Mouse (Mus musculus) natural killer cell, adult 2 months (primary cell): ENCODE measurements around the gene Rbfox3.

Experiments
- DNase-seq, 2 experiments: peaks; one replicate each; pipeline ENCODE4 v3.0.0; 2022; ENCODE audit warnings: low spot score in 2 of 2

The Rbfox3 gene

DNA sequence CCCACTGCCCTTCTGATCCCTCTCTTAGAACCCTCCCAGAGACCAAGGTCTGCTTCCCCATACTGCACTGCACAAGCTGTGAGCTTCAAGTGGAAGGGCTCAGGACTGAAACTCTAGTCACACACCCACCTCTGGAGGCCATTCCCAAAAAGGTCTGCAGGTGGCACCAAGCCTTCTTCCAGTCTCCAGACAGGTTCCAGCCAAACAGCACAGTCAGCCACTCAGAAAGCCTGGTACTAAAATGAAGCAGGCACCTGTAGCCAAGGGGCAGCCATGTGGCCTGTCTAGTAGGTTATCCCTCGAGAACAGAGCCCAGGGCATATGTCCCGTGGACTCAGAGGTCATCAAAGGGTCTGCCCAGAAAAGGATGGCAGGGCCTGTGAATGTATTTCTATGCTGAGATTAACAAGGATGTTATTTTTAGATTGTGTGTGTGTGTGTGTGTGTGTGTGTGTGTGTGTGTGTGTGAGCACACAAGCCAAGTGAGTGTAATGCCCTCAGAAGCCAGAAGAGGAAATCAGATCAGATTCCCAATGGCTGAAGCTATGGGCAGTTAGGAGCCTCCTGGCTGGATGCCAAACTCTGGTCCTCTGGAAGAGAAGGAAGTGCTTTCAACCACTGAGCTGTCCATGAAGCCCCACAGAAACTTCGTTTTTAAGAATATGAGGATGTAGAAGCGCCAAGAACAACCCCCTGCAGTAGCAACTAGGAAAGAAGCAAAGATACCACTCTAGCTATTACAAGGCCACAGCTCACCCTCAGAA lies at the start of gene Rbfox3:
Rbfox3 (minus strand) TSS at position 291 of the 764 bp plus-strand sequence.
- DNase-seq, result no peak

DNA sequence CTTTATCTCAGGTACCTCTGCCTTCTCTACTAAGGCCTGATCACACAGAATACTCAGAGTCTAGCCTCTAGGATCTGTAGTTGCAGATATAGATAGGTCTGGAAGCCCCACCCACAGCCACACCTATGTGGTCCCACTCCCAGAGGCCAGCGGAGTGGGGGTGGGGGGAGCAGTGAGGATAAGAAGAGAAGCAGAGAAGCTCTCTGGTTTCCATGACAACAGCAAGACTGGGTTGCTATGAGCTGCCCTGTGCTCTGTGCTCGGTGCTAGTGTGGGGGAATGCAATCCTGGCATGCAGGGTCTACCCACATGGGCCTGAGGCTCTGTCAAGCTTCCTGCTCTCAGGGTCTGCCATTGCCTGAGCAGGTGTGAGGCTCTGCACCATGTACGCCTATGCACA lies 49.3 kb upstream of the Rbfox3 start:
- DNase-seq, result no peak

DNA sequence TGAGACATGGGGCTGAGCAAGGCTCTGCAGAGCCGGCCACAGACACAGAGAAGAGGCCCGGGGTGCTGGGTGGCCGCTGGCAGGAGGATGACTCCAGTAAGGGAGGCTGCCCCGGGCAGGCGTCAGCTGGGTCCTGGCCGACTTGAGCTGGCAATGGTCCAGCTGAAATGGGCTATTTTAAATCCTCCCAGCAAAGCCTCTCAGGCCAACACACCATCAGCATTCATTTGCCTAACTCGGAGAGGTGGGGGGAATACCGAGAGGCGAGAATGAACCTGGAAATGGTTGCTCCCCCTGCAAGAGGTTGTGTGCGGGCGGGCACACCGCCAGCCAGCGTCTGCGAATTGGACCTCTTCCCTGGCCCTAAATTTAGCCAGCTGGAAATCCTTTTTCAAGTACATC lies 45.7 kb upstream of the Rbfox3 start:
- DNase-seq, result no peak

DNA sequence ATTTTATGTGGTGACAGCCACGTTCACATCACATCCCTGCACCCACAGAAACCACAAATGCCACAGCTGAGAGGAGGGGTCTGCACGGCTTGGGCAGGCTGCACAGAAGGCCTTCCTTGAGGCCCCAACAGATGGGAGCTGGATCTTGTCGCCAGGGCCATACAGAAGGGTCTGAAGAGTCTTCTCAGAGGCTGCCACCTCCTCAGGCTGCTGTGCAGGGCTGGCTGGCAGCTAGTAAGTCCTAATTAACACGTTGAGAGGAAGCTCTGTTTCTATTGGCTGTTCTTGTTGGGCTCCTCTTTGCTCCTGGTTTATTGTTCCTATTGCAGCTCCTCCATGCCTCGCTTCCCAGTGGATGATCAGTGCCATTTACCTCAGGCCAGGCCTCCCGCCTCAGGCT lies 43.6 kb upstream of the Rbfox3 start:
- DNase-seq, result no peak

DNA sequence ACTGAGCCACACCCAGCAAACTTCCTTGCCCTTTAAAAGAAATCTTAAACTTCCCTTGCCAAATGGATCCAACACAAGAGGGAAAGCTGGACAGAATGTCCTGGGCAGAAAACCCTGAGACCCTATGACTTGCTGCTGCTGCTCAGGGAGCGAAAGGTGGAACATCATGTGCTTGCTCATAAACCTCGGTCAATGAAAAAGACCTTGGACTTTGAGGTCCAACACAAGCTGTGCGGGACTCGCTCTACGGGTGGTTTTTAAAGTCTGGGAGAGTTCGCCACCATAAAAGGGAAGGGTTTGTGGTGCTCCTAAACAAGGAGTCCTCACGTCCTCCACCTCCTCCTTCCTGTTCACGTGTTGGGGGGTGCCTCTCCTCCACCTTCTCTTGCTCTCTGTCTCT lies 34.5 kb upstream of the Rbfox3 start:
- no peak for DNase-seq

DNA sequence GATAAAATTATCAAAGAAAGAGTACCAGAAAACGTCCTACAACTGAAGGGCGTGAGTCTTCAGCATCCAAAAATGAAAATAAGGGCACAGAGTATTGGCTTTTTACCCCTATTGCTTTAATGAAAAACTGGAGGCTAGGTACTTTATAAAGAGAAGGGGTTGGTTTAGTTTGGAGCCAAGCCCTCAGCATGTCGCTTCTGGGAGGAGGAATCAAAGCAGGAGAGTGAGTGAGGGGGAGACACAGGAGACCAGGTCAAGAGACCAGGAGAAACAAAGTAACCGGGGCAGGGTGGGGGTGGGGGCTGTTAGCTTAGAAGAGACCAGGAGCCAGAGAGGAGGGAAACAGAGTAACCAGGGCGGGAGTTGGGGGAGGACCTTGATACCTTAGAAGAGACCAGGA lies 29.9 kb upstream of the Rbfox3 start:
- no peak for DNase-seq

DNA sequence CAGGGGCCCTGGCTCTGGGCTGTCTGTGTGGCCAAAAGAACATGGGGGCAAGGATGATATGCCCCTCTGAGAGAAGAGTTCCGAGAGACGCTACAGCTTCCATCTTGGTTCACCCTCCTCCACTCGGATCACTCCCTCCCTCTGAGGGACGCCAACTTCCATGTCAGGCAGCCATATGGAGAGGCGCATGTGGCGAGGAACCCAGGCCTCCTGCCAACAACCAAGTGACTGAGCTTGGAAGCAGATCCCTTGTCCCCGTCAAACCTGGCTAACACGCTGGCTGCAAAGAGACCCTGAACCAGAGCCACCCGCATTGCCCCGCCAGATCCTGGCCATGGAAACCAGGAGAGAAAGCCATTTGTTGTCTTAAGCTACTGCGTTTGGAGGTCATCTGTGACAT lies 29.1 kb upstream of the Rbfox3 start:
- no peak for DNase-seq

DNA sequence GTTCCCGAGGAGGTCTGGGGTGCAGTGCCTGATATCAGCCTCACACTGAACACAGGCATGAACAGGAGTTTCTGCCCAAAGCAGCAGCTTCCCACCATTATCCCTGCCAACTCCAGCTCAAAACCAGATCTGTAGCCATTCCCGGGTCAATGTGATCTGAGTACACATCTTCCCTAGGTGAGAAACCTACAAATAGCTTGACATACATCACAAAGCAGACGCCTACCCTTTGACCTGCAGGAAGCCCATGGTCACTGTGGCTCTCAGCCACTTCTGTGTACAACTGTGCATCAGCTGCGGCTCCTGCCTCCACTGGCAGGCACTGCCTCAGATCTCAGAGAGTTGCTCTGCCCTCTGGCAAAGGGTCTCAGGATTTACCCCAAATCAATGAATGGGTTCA lies 28.3 kb upstream of the Rbfox3 start:
- no peak for DNase-seq

GRCm38 (mm10) chr11:118934925-118935324 lies 23.5 kb upstream of the Rbfox3 start:
- DNase-seq, result no peak

DNA sequence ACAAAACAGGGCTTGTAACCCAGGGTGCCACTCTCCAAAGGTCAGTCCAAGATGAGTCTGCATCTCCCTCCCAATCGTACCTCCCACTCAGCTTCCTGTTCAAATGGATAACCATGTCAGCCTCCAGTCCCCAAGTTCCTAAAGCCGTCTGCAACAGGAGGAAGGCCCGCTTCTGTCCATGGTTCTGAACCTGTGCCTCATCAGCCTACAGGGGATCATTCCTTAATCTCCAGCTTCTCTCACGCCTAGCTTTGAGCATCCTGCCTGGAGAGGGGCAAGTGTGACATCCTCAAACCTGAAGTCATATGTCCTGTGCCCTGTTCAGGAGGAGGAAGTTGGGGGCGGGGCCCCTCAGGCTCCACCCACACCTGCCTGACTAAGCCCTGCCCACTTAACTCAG lies 15.7 kb upstream of the Rbfox3 start:
- DNase-seq, result no peak

GRCm38 (mm10) chr11:118921852-118922251 lies 10.5 kb upstream of the Rbfox3 start:
- DNase-seq, result no peak

DNA sequence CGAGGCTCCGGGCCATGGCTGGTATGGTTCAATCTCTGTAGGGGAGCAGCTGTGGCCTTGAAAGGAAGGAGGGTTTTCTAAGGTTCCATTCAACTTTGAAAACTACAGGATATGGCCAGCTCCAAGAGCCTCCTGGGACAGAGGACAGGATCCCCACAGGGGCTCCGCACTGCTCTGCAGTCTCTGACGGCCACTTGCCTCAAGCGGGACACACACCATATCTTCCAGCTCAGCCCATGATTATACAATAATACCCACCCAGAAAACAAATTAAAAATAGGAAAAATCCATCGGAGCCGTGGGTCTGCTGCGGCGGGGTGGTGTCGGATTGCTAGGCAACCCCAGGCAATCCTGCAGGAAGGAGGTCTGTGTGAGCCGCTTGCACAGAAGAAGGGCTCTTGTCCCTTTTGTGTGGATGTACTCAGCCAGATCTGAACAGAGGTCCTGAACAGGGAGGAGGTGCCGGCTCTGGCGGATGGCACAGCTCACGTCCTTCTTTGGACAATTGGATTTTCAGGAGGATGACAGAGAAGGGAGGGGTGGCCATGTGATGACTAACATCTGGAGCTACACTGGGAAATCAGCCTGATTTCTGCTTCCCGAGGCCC lies 5.1 kb upstream of the Rbfox3 start:
- DNase-seq, result no peak

DNA sequence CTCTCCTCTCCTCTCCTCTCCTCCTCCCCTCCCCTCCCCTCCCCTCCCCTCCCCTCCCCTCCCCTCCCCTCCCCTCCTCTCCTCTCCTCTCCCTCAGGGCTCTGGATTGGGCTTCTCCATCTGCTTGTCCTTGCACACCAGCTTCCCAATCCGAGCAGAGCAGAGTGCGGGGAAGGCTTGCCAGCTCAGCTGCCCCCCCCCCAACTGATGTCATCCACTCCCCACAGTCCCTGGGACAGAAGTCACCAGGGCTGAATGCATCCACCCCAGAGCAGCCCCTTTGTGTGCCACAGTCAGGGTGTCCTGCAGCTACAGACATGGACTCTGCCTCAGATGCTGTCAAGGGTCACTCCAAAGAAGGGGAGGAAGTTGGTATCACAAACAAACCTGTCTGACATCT lies 4.5 kb upstream of the Rbfox3 start:
- DNase-seq, result no peak

- DNase-seq, result no peak
These were observed 1.3 kb upstream of the Rbfox3 start for GRCm38 (mm10) chr11:118912686-118913085.

DNA sequence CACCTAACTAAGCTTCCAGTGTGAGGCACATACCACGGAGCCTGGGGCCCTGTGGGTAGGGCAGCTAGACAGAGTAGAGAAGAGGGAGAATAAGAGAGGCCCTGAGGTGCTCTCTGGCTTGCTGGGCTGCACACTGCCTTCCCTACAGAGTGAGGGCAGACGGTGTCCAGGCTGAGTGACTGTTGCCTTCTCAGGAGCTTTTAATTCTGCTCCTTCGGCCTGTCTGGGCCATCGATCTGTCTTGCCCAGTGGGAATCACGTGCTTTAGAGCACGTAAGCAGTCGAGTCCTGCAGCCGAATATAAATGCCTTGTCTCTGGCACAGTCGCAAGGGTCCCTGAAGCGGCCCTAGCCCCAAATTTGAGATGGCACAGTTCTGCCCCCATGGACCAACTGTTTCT lies 641 bp downstream of the Rbfox3 start:
- DNase-seq, result no peak

GRCm38 (mm10) chr11:118909814-118910201 lies 1.6 kb downstream of the Rbfox3 start:
- no peak for DNase-seq

GRCm38 (mm10) chr11:118908981-118909813 lies 2.2 kb downstream of the Rbfox3 start:
- no peak for DNase-seq

DNA sequence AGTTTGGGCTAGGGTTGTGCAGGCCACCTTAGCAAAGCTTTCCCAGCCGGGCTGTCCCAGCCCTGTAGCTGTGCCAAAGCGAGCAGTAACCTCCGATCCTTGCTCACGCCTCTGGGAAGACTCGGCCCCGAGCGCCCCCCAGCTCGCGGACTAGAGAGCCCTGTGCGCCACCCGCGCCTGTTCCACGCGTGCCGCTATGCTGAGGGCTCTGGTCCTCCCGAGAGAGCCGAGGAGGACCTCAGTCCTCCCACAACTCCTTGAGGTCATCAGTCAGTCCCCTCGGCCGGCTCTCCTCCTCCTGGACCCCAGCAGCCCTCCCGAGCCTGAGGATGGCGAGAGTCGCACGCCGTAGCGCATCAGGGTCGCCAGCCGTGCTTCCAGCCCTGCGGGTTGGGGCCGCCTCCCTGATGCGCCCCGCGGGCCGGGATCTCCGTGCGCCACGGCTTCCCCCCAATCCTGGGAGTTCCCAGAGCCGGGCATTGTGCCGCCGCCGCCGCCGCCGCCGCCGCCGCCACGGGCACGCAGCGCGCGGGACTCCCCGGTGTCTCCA lies 2.9 kb downstream of the Rbfox3 start:
- no peak for DNase-seq

- DNase-seq, result no peak
These were observed 3.7 kb downstream of the Rbfox3 start for GRCm38 (mm10) chr11:118907471-118908401.

GRCm38 (mm10) chr11:118906824-118907470 lies 4.5 kb downstream of the Rbfox3 start:
- no peak for DNase-seq
